Mouse (Mus musculus) left cerebral cortex, adult 18-20 months (tissue): ENCODE measurements around the gene Golgb1. TPM values are rescaled to one million over a fixed set of nuclear protein-coding genes. Genes with fewer than 3 reads are reported as not detected.
"Not testable (repeated sequence)": the region's sequence is repeated elsewhere in the genome, so short reads cannot be mapped to it uniquely, and the experiment has no call there.

Experiments
- DNase-seq, 2 experiments: peaks; one replicate each; pipeline ENCODE4 v3.0.0; 2021 to 2022; ENCODE audit warnings: low spot score in 2 of 2, mixed read lengths in 1 of 2
- long read RNA-seq, 2 experiments: library from polyadenylated mRNA; stranded (forward); transcript quantifications; one replicate each; pipeline ENCODE4 v2.0.0; 2021
- total RNA-seq, 2 experiments: library from RNA; stranded (reverse); gene quantifications; 2 replicates each; pipeline ENCODE4 v1.2.3; 2021

Gene Golgb1
- total RNA-seq = 10 to 100 TPM; 79.6 to 84.8 TPM
- long read RNA-seq, experiment 1, partial matches to known transcripts = 8 of 12 reads
- long read RNA-seq, experiment 1, other reads (novel, unspliced or antisense) = 4 of 12 reads
- long read RNA-seq, experiment 2, partial matches to known transcripts = 9 of 14 reads
- long read RNA-seq, experiment 2, other reads (novel, unspliced or antisense) = 5 of 14 reads

GRCm38 (mm10) chr16:36874583-36875275 is at the start of gene Golgb1, which contains the start of gene Eaf2:
Gene Golgb1, plus strand, starts transcription at chr16:36875140.
Gene Eaf2, minus strand, starts transcription at chr16:36875003.
- DNase-seq = peak; percentile 95 to 96

- DNase-seq = no peak
Measured at GRCm38 (mm10) chr16:36827611-36828053, 47.3 kb upstream of the Golgb1 start.

- peak; percentile 76 to 86 for DNase-seq
Measured at GRCm38 (mm10) chr16:36828054-36828786, 46.7 kb upstream of the Golgb1 start, which contains the start of gene Iqcb1. Gene Iqcb1, plus strand, starts transcription at chr16:36828385.

GRCm38 (mm10) chr16:36828820-36829219 is 46.1 kb upstream of the Golgb1 start:
- no peak for DNase-seq

- DNase-seq = not testable (repeated sequence)
Measured at GRCm38 (mm10) chr16:36846894-36847293, 28.0 kb upstream of the Golgb1 start.

- DNase-seq = no peak
Measured at GRCm38 (mm10) chr16:36851202-36851601, 23.7 kb upstream of the Golgb1 start.

- DNase-seq = no peak
Measured at GRCm38 (mm10) chr16:36863585-36863984, 11.4 kb upstream of the Golgb1 start.

- DNase-seq = no peak
Measured at GRCm38 (mm10) chr16:36869442-36869841, 5.5 kb upstream of the Golgb1 start.

GRCm38 (mm10) chr16:36875276-36875851 is 424 bp downstream of the Golgb1 start:
- peak in 1 of 2 experiments; percentile 40 for DNase-seq

GRCm38 (mm10) chr16:36877316-36877715 is 2.4 kb downstream of the Golgb1 start:
- no peak for DNase-seq

- no peak for DNase-seq
Measured at GRCm38 (mm10) chr16:36882737-36883343, 7.9 kb downstream of the Golgb1 start.

GRCm38 (mm10) chr16:36884881-36885280 is 9.9 kb downstream of the Golgb1 start:
- DNase-seq = no peak

GRCm38 (mm10) chr16:36885912-36886311 is 11.0 kb downstream of the Golgb1 start:
- DNase-seq = no peak

- DNase-seq = no peak
Measured at GRCm38 (mm10) chr16:36887546-36887945, 12.6 kb downstream of the Golgb1 start.

GRCm38 (mm10) chr16:36890559-36890958 is 15.6 kb downstream of the Golgb1 start:
- no peak for DNase-seq

- no peak for DNase-seq
Measured at GRCm38 (mm10) chr16:36891415-36891814, 16.5 kb downstream of the Golgb1 start.

GRCm38 (mm10) chr16:36893317-36893716 is 18.4 kb downstream of the Golgb1 start:
- DNase-seq = no peak

GRCm38 (mm10) chr16:36896712-36897111 is 21.8 kb downstream of the Golgb1 start:
- no peak for DNase-seq

GRCm38 (mm10) chr16:36903156-36903555 is 28.2 kb downstream of the Golgb1 start:
- no peak for DNase-seq

GRCm38 (mm10) chr16:36911909-36912308 is 37.0 kb downstream of the Golgb1 start:
- DNase-seq = no peak

- no peak for DNase-seq
Measured at GRCm38 (mm10) chr16:36912311-36912710, 37.4 kb downstream of the Golgb1 start.
